Mouse (Mus musculus): ENCODE data around the gene Cnih1.

DNA sequence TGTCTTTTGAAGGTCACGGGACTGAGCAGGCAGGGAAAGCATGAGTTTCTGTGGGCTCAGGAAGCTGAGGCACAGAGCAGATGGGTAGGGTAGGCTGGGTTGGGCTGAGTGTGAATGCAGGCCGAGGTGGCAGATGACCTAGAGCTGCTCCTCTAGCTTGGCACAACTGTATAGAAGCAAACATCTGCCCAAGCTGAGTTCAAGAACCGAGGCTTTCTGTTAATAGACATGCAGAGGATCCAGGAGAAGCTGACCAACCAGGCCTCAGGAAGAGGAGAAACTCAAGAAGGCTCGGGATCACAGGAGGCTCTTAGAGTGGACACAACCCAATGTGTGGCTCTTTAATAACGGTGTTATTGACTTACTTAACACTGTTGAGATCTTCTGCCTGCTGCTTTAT, 18.0 kb upstream of the Cnih1 start:
- TF ChIP-seq GATA1 (IDR thresholded peaks at IDR 0.05; ENCODE audit: low read length) (no peak), TAL1 (IDR thresholded peaks at IDR 0.05; ENCODE audit: low read length) (no peak)

Data from erythroblast, embryonic 14.5 days (primary cell).